Mouse (Mus musculus): ENCODE data around the gene Snap25.

The Snap25 gene

GRCm38 (mm10) chr2:136713299-136713758, at the start of gene Snap25:
TSS of gene Snap25 (plus strand) at chr2:136713453.
- no peak for TF ChIP-seq GATA4 (IDR thresholded peaks at IDR 0.05; ENCODE audit: insufficient replicate concordance, low read length)

GRCm38 (mm10) chr2:136666951-136667350, 46.3 kb upstream of the Snap25 start:
- TF ChIP-seq GATA4 (IDR thresholded peaks at IDR 0.05; ENCODE audit: insufficient replicate concordance, low read length): no peak

GRCm38 (mm10) chr2:136669183-136669582, 44.1 kb upstream of the Snap25 start:
- TF ChIP-seq GATA4 (IDR thresholded peaks at IDR 0.05; ENCODE audit: insufficient replicate concordance, low read length): no peak

- TF ChIP-seq GATA4 (IDR thresholded peaks at IDR 0.05; ENCODE audit: insufficient replicate concordance, low read length): no peak
Observed at GRCm38 (mm10) chr2:136669665-136670064, 43.6 kb upstream of the Snap25 start.

GRCm38 (mm10) chr2:136670539-136671271, 42.5 kb upstream of the Snap25 start:
- no peak for TF ChIP-seq GATA4 (IDR thresholded peaks at IDR 0.05; ENCODE audit: insufficient replicate concordance, low read length)

- TF ChIP-seq GATA4 (IDR thresholded peaks at IDR 0.05; ENCODE audit: insufficient replicate concordance, low read length): no peak
Observed at GRCm38 (mm10) chr2:136674077-136674757, 39.0 kb upstream of the Snap25 start.

- TF ChIP-seq GATA4 (IDR thresholded peaks at IDR 0.05; ENCODE audit: insufficient replicate concordance, low read length): no peak
Observed at GRCm38 (mm10) chr2:136676196-136676595, 37.1 kb upstream of the Snap25 start.

GRCm38 (mm10) chr2:136676918-136677445, 36.3 kb upstream of the Snap25 start:
- TF ChIP-seq GATA4 (IDR thresholded peaks at IDR 0.05; ENCODE audit: insufficient replicate concordance, low read length): no peak

- no peak for TF ChIP-seq GATA4 (IDR thresholded peaks at IDR 0.05; ENCODE audit: insufficient replicate concordance, low read length)
Observed at GRCm38 (mm10) chr2:136678321-136679161, 34.7 kb upstream of the Snap25 start.

- no peak for TF ChIP-seq GATA4 (IDR thresholded peaks at IDR 0.05; ENCODE audit: insufficient replicate concordance, low read length)
Observed at GRCm38 (mm10) chr2:136679280-136680221, 33.7 kb upstream of the Snap25 start.

GRCm38 (mm10) chr2:136682146-136682860, 30.9 kb upstream of the Snap25 start:
- TF ChIP-seq GATA4 (IDR thresholded peaks at IDR 0.05; ENCODE audit: insufficient replicate concordance, low read length): no peak

GRCm38 (mm10) chr2:136686195-136686594, 27.1 kb upstream of the Snap25 start:
- no peak for TF ChIP-seq GATA4 (IDR thresholded peaks at IDR 0.05; ENCODE audit: insufficient replicate concordance, low read length)

GRCm38 (mm10) chr2:136687316-136687715, 25.9 kb upstream of the Snap25 start:
- no peak for TF ChIP-seq GATA4 (IDR thresholded peaks at IDR 0.05; ENCODE audit: insufficient replicate concordance, low read length)

- TF ChIP-seq GATA4 (IDR thresholded peaks at IDR 0.05; ENCODE audit: insufficient replicate concordance, low read length): no peak
Observed at GRCm38 (mm10) chr2:136689476-136689875, 23.8 kb upstream of the Snap25 start.
